Mouse (Mus musculus) ES-Bruce4 (cell line): Measurements from ENCODE around the gene Gm28053.

Experiments
- CTCF ChIP-seq: IDR thresholded peaks from one replicate; pipeline ENCODE4 v1.8.1; 2011; ENCODE audit warnings: low read depth, low read length
- EP300 ChIP-seq: IDR thresholded peaks from 2 replicates; pipeline ENCODE4 v1.6.1; 2011; ENCODE audit warnings: low read depth, low read length; ENCODE audit not compliant: insufficient read depth
- POLR2A ChIP-seq: IDR thresholded peaks from one replicate; pipeline ENCODE4 v1.8.1; 2011; ENCODE audit warnings: low read length; ENCODE audit not compliant: insufficient read depth

- TF ChIP-seq POLR2A (no peak), CTCF (no peak), EP300 (no peak)
Observed at GRCm38 (mm10) chr6:48674291-48675058, 43.9 kb upstream of the Gm28053 start.
